Mouse (Mus musculus) adrenal gland, postnatal 4 days (tissue): ENCODE measurements around the gene 1700092M07Rik. TPM values are rescaled to one million over a fixed set of nuclear protein-coding genes. Genes with fewer than 3 reads are reported as not detected.

ENCODE experiments used
- DNase-seq, 2 experiments: peaks; one replicate each; pipeline ENCODE4 v3.0.0; 2021 to 2022; ENCODE audit warnings: low spot score in 2 of 2, mixed read lengths in 2 of 2
- microRNA-seq: library from miRNA; unstranded; fragments of <30 nt; microRNA quantifications from one replicate; pipeline ENCODE4 v1.2.0, GENCODE M21; 2021
- total RNA-seq, 2 experiments: library from RNA; stranded (reverse); gene quantifications; 2 replicates each; pipeline ENCODE4 v1.2.3; 2021

Gene 1700092M07Rik
- total RNA-seq, 2 experiments from 2014 or later, result 2.3 to 2.5 TPM

DNA sequence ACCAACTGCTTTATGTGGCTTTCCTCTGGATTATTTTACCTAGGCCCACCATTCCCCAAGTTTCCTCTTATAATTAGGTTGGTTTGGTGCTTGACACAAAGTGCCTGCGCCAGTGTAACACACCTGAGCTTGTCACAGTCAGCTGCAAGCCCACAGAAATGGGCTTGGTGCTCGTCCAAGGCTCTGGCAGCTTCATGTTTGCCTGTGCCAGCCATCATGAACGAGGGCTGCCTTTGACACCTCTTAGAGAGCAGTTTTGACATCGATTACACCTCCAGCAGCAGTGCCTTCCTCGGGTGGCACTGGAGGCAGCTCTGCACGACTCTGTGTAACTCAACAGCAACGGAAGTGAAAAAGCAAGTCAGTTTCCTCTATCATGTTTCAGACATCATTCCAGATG, 49.7 kb downstream of the 1700092M07Rik start:
- no peak for DNase-seq

Small RNAs within 50 kb of the gene (microRNA-seq; reads per million reads assigned to microRNA genes)
- gene Mir6992, result not detected

Other genes starting within 250 kb of the 1700092M07Rik start
- gene Slc22a8, start 149.5 kb upstream of the 1700092M07Rik start, total RNA-seq, result 10 to 100 TPM in 1 of 2 experiments, under 1 TPM in 1; 0.87 to 12.2 TPM
- gene Slc22a6, start 122.7 kb upstream of the 1700092M07Rik start, total RNA-seq, result 1 to 10 TPM in 1 of 2 experiments, under 1 TPM in 1; 0.20 to 7.5 TPM
- 1 to 10 TPM; 2.7 to 3.0 TPM for gene Chrm1, start 76.9 kb upstream of the 1700092M07Rik start, total RNA-seq
- gene Slc3a2, start 17.3 kb upstream of the 1700092M07Rik start, total RNA-seq, result 100 to 1,000 TPM; 161 to 174 TPM
- 10 to 100 TPM; 64.2 to 64.3 TPM for gene Wdr74, start 4.9 kb upstream of the 1700092M07Rik start, total RNA-seq
- 100 to 1,000 TPM; 118 to 125 TPM for gene Stx5a, start 695 bp downstream of the 1700092M07Rik start, total RNA-seq
- gene Nxf1, start 16.4 kb downstream of the 1700092M07Rik start, total RNA-seq, result 100 to 1,000 TPM; 124 to 145 TPM
- 100 to 1,000 TPM; 102 to 103 TPM for gene Tmem223, start 30.3 kb downstream of the 1700092M07Rik start, total RNA-seq
- 10 to 100 TPM; 65.4 to 68.6 TPM for gene Tmem179b, start 33.7 kb downstream of the 1700092M07Rik start, total RNA-seq
- gene Taf6l, start 45.7 kb downstream of the 1700092M07Rik start, total RNA-seq, result 10 to 100 TPM; 18.3 to 18.9 TPM
- 100 to 1,000 TPM; 103 TPM for gene Polr2g, start 57.9 kb downstream of the 1700092M07Rik start, total RNA-seq
- 1 to 10 TPM; 2.0 to 2.4 TPM for gene Zbtb3, start 61.8 kb downstream of the 1700092M07Rik start, total RNA-seq
- 10 to 100 TPM; 32.1 to 34.3 TPM for gene Ttc9c, start 78.6 kb downstream of the 1700092M07Rik start, total RNA-seq
- 10 to 100 TPM; 73.5 to 83.1 TPM for gene Hnrnpul2, start 79.3 kb downstream of the 1700092M07Rik start, total RNA-seq
- gene AC129217.1, start 89.1 kb downstream of the 1700092M07Rik start, total RNA-seq, result not detected
- 100 to 1,000 TPM in 1 of 2 experiments, 10 to 100 TPM in 1; 91.5 to 102 TPM for gene Bscl2, start 96.7 kb downstream of the 1700092M07Rik start, total RNA-seq
- 10 to 100 TPM; 14.5 to 16.3 TPM for gene Gng3, start 98.5 kb downstream of the 1700092M07Rik start, total RNA-seq
- gene Lrrn4cl, start 110.0 kb downstream of the 1700092M07Rik start, total RNA-seq, result 1 to 10 TPM; 3.5 to 4.2 TPM
- gene Ubxn1, start 130.8 kb downstream of the 1700092M07Rik start, total RNA-seq, result 100 to 1,000 TPM; 217 to 224 TPM
- gene Uqcc3, start 140.2 kb downstream of the 1700092M07Rik start, total RNA-seq, result 10 to 100 TPM; 56.6 to 59.1 TPM
- gene Lbhd1, start 143.0 kb downstream of the 1700092M07Rik start, total RNA-seq, result 10 to 100 TPM; 11.8 to 12.7 TPM
- not detected for gene Gm49403, start 143.2 kb downstream of the 1700092M07Rik start, total RNA-seq
- gene 1810009A15Rik, start 148.1 kb downstream of the 1700092M07Rik start, total RNA-seq, result 10 to 100 TPM; 36.7 to 37.7 TPM
- 1 to 10 TPM; 2.8 to 3.3 TPM for gene Gm49416, start 148.2 kb downstream of the 1700092M07Rik start, total RNA-seq
- 10 to 100 TPM; 29.6 to 30.9 TPM for gene Ints5, start 152.3 kb downstream of the 1700092M07Rik start, total RNA-seq
- 100 to 1,000 TPM; 183 to 194 TPM for gene Ganab, start 157.4 kb downstream of the 1700092M07Rik start, total RNA-seq
- gene B3gat3, start 179.7 kb downstream of the 1700092M07Rik start, total RNA-seq, result 10 to 100 TPM; 56.2 to 56.8 TPM
- 10 to 100 TPM; 13.3 to 15.3 TPM for gene Rom1, start 188.6 kb downstream of the 1700092M07Rik start, total RNA-seq
- 10 to 100 TPM; 65.2 to 72.1 TPM for gene Eml3, start 188.8 kb downstream of the 1700092M07Rik start, total RNA-seq
- 100 to 1,000 TPM; 141 to 144 TPM for gene Mta2, start 201.2 kb downstream of the 1700092M07Rik start, total RNA-seq
- gene Tut1, start 213.1 kb downstream of the 1700092M07Rik start, total RNA-seq, result 10 to 100 TPM; 23.2 to 26.9 TPM
- gene Eef1g, start 226.3 kb downstream of the 1700092M07Rik start, total RNA-seq, result 100 to 1,000 TPM; 505 to 508 TPM
- 100 to 1,000 TPM; 125 to 131 TPM for gene Ahnak, start 248.6 kb downstream of the 1700092M07Rik start, total RNA-seq